Mouse (Mus musculus): ENCODE data around the gene Fibcd1.

GRCm38 (mm10) chr2:31864891-31865290 lies 19.1 kb upstream of the Fibcd1 start:
- TF ChIP-seq POLR2A (IDR thresholded peaks at IDR 0.05; ENCODE audit: control insufficient read depth in 1 of 2, insufficient read depth in 1 of 2, low read depth in 1 of 2, low read length in 2 of 2, poor library complexity in 1 of 2) (no peak), ELF1 (IDR thresholded peaks at IDR 0.05; ENCODE audit: low read depth, low read length) (no peak), CTCF (IDR thresholded peaks at IDR 0.05 in 2 of 3, conservative IDR thresholded peaks at IDR 0.05 in 1 of 3; ENCODE audit: control insufficient read depth in 1 of 3, insufficient read depth in 1 of 3, low read depth in 2 of 3, low read length in 3 of 3, poor library complexity in 1 of 3, severe bottlenecking in 1 of 3) (no peak), MAZ (IDR thresholded peaks at IDR 0.05; ENCODE audit: low read depth, low read length) (no peak), MAX (IDR thresholded peaks at IDR 0.05; ENCODE audit: low read length) (no peak), POLR2AphosphoS2 (IDR thresholded peaks at IDR 0.05; ENCODE audit: low read length) (no peak), TBP (IDR thresholded peaks at IDR 0.05; ENCODE audit: low read depth, low read length) (no peak), MEF2A (IDR thresholded peaks at IDR 0.05; ENCODE audit: extremely low read depth, insufficient replicate concordance, low read depth, low read length, poor library complexity, severe bottlenecking) (no peak), CHD2 (IDR thresholded peaks at IDR 0.05; ENCODE audit: low read length) (no peak), ZKSCAN1 (IDR thresholded peaks at IDR 0.05; ENCODE audit: low read depth, low read length) (no peak), KAT2A (conservative IDR thresholded peaks at IDR 0.05; ENCODE audit: low read depth, low read length) (no peak), TCF12 (IDR thresholded peaks at IDR 0.05; ENCODE audit: low read depth, low read length) (no peak)

Data from MEL (cell line).